Mouse (Mus musculus) embryonic facial prominence, embryonic 12.5 days (tissue): ENCODE results near the gene Lrrc8d. TPM values are rescaled to one million over a fixed set of nuclear protein-coding genes. Genes with fewer than 3 reads are reported as not detected.
A peak's percentile ranks its signal among the peaks of the same experiment; 100 is the strongest.

Experiments used
- ATAC-seq: fragments of 200-750 bp; cut with Nextera tagmentation; 2 replicates; pipeline ENCODE4 v1.8.0; 2017; ENCODE audit not compliant: insufficient number of reproducible peaks, insufficient read depth, low FRiP score, low TSS enrichment
- H3K27ac ChIP-seq: fragments of 300-500 bp; sonication (generic); 2 replicates; pipeline ENCODE4 v1.5.1; 2016; ENCODE audit warnings: mild to moderate bottlenecking
- H3K27me3 ChIP-seq: fragments of 300-500 bp; sonication (generic); 2 replicates; pipeline ENCODE4 v1.6.1; 2016; ENCODE audit warnings: mild to moderate bottlenecking, moderate library complexity
- H3K36me3 ChIP-seq: fragments of 300-500 bp; sonication (generic); 2 replicates; pipeline ENCODE4 v1.6.1; 2016; ENCODE audit warnings: mild to moderate bottlenecking
- H3K4me1 ChIP-seq: fragments of 300-500 bp; sonication (generic); 2 replicates; pipeline ENCODE4 v1.6.1; 2016
- H3K4me2 ChIP-seq: fragments of 300-500 bp; sonication (generic); replicated peaks from 2 replicates; pipeline ENCODE4 v1.6.1; 2016; ENCODE audit warnings: mild to moderate bottlenecking, moderate library complexity
- H3K4me3 ChIP-seq: fragments of 300-500 bp; sonication (generic); 2 replicates; pipeline ENCODE4 v1.5.1; 2016; ENCODE audit warnings: mild to moderate bottlenecking
- H3K9ac ChIP-seq: fragments of 300-500 bp; sonication (generic); 2 replicates; pipeline ENCODE4 v1.6.1; 2016; ENCODE audit warnings: mild to moderate bottlenecking, moderate library complexity
- H3K9me3 ChIP-seq: fragments of 300-500 bp; sonication (generic); 2 replicates; pipeline ENCODE4 v1.6.1; 2016; ENCODE audit warnings: mild to moderate bottlenecking, moderate library complexity
- WGBS: fragments of 180-500 bp; shearing (Covaris S2); methylation state at CpG from one replicate; pipeline ENCODE4 v1.1.7; 2016; 5-methylcytosine and 5-hydroxymethylcytosine counted together
- polyA plus RNA-seq: library from polyadenylated mRNA; unstranded; fragments of >200 nt; fragmentation: Nextera tagmentation; extraction: Ambion mirVana; gene quantifications from 2 replicates; pipeline ENCODE4 v1.2.1, GENCODE M21; 2016

Gene Lrrc8d
- polyA plus RNA-seq, 1 experiment from 2014 or later = 26.5 TPM

DNA sequence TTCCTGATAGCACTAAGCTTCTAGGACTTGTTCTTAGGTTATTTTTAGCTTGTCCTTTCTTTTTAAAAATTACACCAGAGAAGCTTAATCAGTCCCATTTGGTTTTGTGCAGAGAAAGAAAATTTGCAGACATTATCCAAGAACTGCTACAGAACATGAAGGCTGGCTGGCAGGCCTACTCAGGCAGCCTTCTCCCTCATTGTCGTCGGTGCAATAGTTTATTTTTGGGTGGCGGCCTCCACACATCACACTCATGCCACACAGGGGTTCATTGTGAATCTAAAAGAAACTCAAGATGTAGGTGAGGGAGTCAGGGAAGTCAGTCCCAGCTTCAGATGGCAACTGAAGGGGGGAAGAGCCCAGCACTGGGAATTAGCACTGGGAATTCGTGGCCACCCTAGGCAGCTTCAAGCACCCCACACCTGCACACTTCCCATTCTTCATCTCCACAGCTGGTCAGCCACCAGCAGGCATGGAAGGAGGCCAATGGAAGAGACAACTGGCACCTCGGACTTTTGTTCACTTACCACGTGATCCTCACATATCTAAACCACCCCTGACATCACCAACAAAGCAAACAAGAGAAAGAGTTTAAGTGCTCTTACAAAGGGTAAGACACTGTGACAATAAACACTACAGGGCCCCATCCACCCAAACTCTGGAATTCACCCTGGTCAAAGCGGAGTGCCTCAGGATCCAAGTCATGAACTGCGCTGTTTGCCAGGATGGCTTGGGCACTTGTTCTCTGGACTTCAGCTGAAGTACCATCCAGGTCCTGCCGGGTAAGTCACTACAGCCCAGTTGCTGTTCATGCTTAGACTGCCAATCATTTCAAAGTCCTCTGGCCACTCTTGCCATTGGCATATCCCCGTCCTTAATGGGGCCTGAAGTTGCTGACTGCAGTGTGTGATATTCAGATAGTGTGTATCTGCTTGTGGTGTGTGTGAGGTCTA lies 9.0 kb upstream of the Lrrc8d start:
- H3K9ac ChIP-seq = no peak overlapping the region
- no peaks in the 10 kb centered on the region for H3K9me3 ChIP-seq
- no peaks in the 10 kb centered on the region for H3K27me3 ChIP-seq
- H3K4me3 ChIP-seq = no peak overlapping the region
- ATAC-seq = no peak
- WGBS = 71% methylated on average over 10 of the region's 10 CpGs
- no peak overlapping the region for H3K4me2 ChIP-seq
- H3K4me1 ChIP-seq = no peaks in the 10 kb centered on the region
- H3K27ac ChIP-seq = no peak overlapping the region
- no peaks in the 10 kb centered on the region for H3K36me3 ChIP-seq

DNA sequence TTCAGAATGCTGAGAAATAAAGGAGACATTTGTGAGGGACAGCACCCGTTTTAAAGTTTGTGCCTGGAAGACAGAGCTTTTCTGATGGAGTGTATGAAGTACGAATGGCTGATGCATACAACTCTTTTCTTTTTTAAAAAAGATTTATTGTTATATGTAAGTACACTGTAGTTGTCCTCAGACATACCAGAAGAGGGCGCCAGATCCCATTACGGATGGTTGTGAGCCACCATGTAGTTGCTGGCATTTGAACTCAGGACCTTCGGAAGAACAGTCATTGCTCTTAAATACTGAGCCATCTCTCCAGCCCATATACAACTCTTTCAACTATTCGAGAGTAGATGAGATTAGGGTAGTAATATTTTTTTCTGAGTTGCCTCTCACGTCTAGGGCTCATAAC lies 8.1 kb upstream of the Lrrc8d start:
- no peak overlapping the region for H3K9ac ChIP-seq
- no peak overlapping the region for H3K4me3 ChIP-seq
- H3K27me3 ChIP-seq = no peaks in the 10 kb centered on the region
- ATAC-seq = no peak
- no peak overlapping the region for H3K27ac ChIP-seq
- 85% methylated on average over 7 of the region's 7 CpGs for WGBS
- H3K4me2 ChIP-seq = no peak overlapping the region
- H3K36me3 ChIP-seq = no peaks in the 10 kb centered on the region
- no peaks in the 10 kb centered on the region for H3K4me1 ChIP-seq
- no peaks in the 10 kb centered on the region for H3K9me3 ChIP-seq

DNA sequence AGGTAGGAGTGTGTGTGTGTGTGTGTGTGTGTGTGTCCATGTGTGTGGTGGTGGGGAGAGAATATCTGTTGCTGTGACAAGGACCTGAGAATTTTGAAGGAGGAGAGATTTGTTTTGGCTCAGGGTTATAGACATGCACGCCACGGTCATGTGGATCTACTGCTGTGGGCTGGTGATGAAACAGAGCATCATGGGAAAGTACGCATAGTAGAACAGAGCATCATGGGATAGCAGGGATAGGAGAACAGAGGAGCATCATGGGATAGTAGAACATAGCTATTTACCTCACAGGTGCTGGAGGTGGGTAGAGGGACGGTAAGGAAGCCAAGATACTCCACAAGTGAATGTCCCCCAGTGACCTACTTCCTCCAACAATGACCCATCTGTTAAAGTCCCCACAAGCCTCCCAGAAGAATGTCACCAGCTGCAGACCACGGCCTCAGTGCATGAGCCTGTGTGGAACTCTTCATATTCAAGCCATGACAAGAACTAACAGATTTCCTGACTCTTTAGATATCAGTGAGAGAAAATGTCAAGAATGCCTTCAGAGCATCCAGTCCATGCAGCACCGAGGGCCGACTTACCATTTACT lies 5.3 kb upstream of the Lrrc8d start:
- 67% methylated on average over 7 of the region's 7 CpGs for WGBS

DNA sequence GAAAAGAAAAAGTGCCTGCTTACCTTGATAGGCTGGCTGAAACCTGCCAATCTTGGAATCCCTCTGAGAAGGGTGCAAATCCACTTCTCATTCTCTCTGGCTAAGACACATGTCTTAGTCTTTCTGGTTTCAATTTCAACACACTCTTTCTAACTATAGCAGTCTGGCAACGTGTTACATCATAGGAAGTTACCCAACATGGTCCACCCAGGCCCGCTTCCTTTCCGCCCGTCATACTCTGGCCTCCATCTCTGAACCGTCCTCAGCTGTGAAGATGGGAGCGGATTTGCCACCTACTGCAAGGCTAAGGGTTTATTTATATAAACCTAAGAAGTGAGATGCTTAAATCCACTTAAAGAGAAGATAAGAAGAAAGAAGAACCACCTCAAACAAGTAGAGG lies 3.7 kb upstream of the Lrrc8d start:
- H3K4me1 ChIP-seq = no peaks in the 10 kb centered on the region
- H3K27ac ChIP-seq = no peak overlapping the region
- no peak for ATAC-seq
- 0 out of 2 replicates have a peak, but pooled peaks cover 3% of the 10 kb centered on the region for H3K27me3 ChIP-seq
- 91% methylated on average over 6 of the region's 6 CpGs for WGBS
- no peak overlapping the region for H3K9ac ChIP-seq
- H3K4me3 ChIP-seq = no peak overlapping the region
- H3K36me3 ChIP-seq = no peaks in the 10 kb centered on the region
- H3K9me3 ChIP-seq = no peaks in the 10 kb centered on the region
- no peak overlapping the region for H3K4me2 ChIP-seq

More for the DNA sequence above, 5.3 kb upstream of the Lrrc8d start:
- no peaks in the 10 kb centered on the region for H3K4me1 ChIP-seq
- H3K9ac ChIP-seq = no peak overlapping the region
- H3K36me3 ChIP-seq = no peaks in the 10 kb centered on the region
- no peak overlapping the region for H3K4me3 ChIP-seq
- no peak overlapping the region for H3K4me2 ChIP-seq
- no peaks in the 10 kb centered on the region for H3K9me3 ChIP-seq
- H3K27ac ChIP-seq = no peak overlapping the region
- 0 out of 2 replicates have a peak, but pooled peaks cover 3% of the 10 kb centered on the region for H3K27me3 ChIP-seq
- ATAC-seq = 0 out of 2 replicates have a peak, but pooled peaks have one; percentile 30

DNA sequence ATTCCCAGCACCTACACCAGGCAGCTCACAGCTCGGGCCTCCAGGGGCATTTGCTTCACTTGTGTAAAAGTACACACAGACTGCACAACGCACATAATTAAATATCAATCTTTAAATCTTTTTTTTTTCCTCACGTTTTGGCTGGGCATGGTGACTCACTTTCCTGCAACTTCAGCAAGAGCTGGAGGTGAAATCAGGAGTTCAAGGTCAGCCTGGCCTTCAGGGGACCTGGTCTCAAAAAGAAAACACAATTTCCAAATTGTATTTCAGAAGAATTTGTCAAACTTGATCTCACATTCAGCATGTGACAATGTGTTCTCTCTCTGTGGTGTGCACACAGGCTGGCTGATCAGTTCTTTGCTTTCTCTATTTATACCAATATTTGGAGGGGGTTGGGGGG lies 1.9 kb upstream of the Lrrc8d start:
- 0 out of 2 replicates have a peak, but pooled peaks cover 2% of the 10 kb centered on the region for H3K4me1 ChIP-seq
- H3K4me2 ChIP-seq = no peak overlapping the region
- no peaks in the 10 kb centered on the region for H3K36me3 ChIP-seq
- no peak overlapping the region for H3K27ac ChIP-seq
- H3K27me3 ChIP-seq = 0 out of 2 replicates have a peak, but pooled peaks cover 3% of the 10 kb centered on the region
- H3K9ac ChIP-seq = no peak overlapping the region
- WGBS = 84% methylated on average over 3 of the region's 3 CpGs
- no peaks in the 10 kb centered on the region for H3K9me3 ChIP-seq
- ATAC-seq = no peak
- H3K4me3 ChIP-seq = no peak overlapping the region

DNA sequence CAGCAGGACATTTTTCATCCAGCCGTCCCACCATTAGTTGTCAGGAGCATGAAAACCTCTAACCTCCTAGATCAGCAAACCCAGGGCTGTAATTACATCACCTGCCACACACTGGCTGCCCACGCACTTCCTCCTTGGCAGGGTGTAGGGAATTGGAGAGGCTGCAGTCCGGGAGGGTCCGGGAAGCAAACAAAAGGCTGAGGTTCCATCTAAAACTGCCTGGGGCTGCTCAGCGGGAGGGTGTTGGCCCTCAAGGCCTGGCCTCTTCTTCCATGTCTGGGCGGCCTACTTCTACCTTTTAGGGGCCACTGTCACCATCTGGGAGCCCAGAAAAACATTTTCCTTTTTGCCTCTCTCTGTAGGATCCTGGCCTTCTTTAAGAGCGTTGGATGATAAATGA lies 1.1 kb upstream of the Lrrc8d start:
- no peak overlapping the region for H3K9ac ChIP-seq
- H3K4me1 ChIP-seq = peaks cover 10% of the 10 kb centered on the region; the same call in 1 of the 2 replicates
- H3K36me3 ChIP-seq = no peaks in the 10 kb centered on the region
- H3K4me2 ChIP-seq = 0 out of 2 replicates have a peak overlapping the region, but pooled peaks have one; percentile 5
- no peak for ATAC-seq
- 12% methylated on average over 7 of the region's 7 CpGs for WGBS
- H3K27ac ChIP-seq = no peak overlapping the region
- H3K27me3 ChIP-seq = 0 out of 2 replicates have a peak, but pooled peaks cover 3% of the 10 kb centered on the region
- no peak overlapping the region for H3K4me3 ChIP-seq
- no peaks in the 10 kb centered on the region for H3K9me3 ChIP-seq

DNA sequence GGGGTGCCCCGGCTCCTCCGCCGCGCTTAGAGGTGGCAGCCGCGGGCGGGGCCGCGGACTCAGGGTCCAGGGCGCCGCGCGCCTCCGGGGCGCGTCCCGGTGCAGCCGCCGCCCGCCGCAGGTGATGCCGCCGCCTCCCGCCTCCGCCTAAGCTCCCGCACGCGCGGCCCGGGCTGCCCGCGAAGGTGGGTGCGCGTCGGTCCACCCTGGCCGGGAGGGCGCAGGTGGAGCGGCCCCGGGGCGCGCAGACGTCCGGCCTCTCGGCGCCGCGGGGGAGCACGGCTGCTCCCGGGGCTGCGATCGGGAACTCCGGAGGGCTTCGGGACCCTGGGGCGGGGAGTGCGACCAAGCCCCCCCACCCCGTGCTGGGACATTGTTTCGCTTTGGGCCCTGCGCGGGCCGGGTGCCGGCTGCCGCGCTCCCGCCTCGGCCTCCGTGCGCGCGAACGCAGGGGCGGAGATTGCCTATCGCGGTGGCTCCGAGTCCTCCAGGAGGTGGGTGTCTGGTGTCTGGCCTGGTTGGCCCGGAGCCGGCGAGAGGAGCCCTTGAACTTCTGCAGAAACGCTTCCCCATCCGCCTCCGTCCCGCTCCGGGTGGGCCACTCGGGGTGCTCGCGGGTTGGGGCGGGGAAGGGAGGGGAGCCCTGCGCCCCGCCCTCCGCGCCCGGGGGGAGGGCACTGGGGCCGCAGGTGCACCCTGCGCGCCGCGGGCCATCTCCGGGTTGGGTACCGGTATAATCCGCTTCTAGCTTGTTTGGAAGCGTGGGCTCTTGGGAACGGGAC lies 492 bp downstream of the Lrrc8d start:
- Histone ChIP-seq H3K36me3 (no peaks in the 10 kb centered on the region), H3K27me3 (0 out of 2 replicates have a peak, but pooled peaks cover 3% of the 10 kb centered on the region), H3K9ac (peak overlapping the region; percentile 92), H3K27ac (peak overlapping the region; percentile 88), H3K4me1 (peaks cover 24% of the 10 kb centered on the region), H3K4me3 (peak overlapping the region; percentile 93), H3K9me3 (no peaks in the 10 kb centered on the region), H3K4me2 (peak overlapping the region; percentile 88)
- under 1% methylated on average over 89 of the region's 101 CpGs for WGBS
- ATAC-seq = peak; percentile 71

DNA sequence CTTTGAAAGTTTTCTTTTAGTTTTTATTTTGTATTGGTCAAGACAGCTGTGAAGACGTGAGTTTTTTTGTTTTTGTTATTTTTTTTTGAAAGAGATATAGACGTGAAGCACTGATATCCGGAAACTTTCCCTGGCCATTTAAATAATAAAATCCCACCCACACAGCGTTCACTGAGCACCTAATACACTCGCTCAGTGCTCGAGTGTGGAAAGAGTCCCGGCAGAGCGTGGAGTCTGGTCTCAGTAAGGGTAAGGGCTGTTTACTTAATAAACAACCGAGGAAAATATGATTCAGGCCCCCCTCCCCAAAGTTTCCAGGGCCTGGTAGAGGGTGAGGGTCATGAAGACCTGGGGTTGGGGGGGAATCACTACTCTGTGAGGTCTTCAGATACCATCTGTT lies 1.6 kb downstream of the Lrrc8d start:
- Histone ChIP-seq H3K9me3 (no peaks in the 10 kb centered on the region), H3K36me3 (no peaks in the 10 kb centered on the region), H3K4me1 (peaks cover 25% of the 10 kb centered on the region), H3K9ac (0 out of 2 replicates have a peak overlapping the region, but pooled peaks have one; percentile 92), H3K4me3 (peak overlapping the region; percentile 93; the same call in 1 of the 2 replicates), H3K4me2 (peak overlapping the region; percentile 88), H3K27me3 (0 out of 2 replicates have a peak, but pooled peaks cover 3% of the 10 kb centered on the region), H3K27ac (no peak overlapping the region)
- ATAC-seq = no peak
- WGBS = 66% methylated on average over 9 of the region's 9 CpGs

DNA sequence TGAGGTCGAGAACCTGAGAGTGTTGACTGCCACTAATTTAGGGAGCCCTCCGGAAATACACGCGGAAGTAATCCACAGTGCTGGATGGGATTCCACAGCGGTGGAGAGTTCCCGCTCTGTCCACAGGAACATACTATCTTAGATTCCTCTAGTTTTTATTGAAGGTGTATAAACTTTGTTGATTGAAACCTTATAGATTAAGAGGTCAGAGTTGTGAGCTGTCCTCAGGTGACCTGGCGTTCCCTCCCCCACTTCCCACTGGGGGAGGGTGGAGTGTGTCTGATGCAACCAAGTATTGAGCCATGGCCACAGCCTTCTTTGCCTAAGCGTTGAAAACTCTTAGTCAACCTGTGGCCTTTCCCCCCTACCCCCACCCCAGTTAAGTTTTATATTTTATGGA lies 2.1 kb downstream of the Lrrc8d start:
- 78% methylated on average over 8 of the region's 8 CpGs for WGBS
- 0 out of 2 replicates have a peak, but pooled peaks cover 3% of the 10 kb centered on the region for H3K27me3 ChIP-seq
- peak overlapping the region; percentile 88 for H3K4me2 ChIP-seq
- no peak overlapping the region for H3K4me3 ChIP-seq
- peaks cover 28% of the 10 kb centered on the region for H3K4me1 ChIP-seq
- H3K9ac ChIP-seq = no peak overlapping the region
- no peak for ATAC-seq
- H3K27ac ChIP-seq = no peak overlapping the region
- no peaks in the 10 kb centered on the region for H3K36me3 ChIP-seq
- H3K9me3 ChIP-seq = no peaks in the 10 kb centered on the region

DNA sequence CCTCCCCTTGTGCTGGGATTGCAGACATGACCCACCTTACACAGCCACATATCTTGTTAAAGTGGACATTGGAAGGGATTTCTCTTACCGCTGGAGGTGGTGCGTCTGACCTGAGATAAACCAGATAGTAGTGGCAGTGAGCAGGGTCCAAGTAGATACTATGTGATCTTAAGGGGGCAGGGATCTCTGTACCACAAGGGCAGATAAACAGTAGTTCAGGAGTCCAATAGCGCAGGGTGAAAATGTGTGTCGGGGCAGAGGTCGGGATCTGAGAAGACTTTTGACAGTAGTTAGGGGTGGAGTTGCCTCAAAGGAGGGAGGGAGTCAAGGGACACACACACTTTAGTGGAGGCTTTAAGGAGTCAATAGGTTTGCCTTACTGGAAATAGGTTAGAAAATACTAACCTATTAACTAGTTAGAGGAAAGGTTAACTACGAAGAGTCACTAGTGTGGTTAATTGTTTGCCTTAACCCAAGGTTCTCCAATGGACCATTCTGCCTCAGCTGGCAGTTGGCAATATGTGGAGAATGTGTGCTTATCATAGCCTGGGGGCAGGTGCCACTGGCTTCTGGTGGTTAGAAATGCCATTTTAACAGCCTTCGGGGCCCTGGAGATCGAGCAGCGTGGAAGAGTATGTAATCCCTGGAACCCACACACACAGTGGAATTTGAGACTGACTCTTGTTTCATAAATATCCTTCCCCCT lies 3.0 kb downstream of the Lrrc8d start:
- Histone ChIP-seq H3K9ac (no peak overlapping the region), H3K4me1 (peaks cover 28% of the 10 kb centered on the region), H3K4me3 (no peak overlapping the region), H3K36me3 (no peaks in the 10 kb centered on the region), H3K9me3 (no peaks in the 10 kb centered on the region), H3K4me2 (no peak overlapping the region), H3K27me3 (0 out of 2 replicates have a peak, but pooled peaks cover 3% of the 10 kb centered on the region), H3K27ac (no peak overlapping the region)
- WGBS = 71% methylated on average over 9 of the region's 9 CpGs
- ATAC-seq = no peak

DNA sequence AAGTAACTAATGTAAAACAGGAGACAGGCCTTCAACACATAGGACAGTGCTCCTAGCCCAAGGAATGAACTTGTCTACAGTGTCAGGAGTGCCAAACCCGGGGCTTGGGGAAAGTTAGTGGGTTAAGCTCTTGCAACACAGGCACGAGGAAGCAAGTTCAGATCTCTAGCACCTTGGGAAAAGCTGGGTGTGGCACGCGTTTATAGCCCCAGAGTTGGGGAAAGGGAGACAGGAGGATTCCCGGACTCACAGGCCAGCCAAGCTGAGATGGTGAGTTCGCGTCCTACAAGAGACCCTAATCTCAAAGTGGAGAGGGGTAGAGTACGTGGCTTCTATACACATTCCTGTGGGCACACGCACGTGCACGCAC lies 3.5 kb downstream of the Lrrc8d start:
- ATAC-seq = no peak
- Histone ChIP-seq H3K27me3 (0 out of 2 replicates have a peak, but pooled peaks cover 3% of the 10 kb centered on the region), H3K9me3 (no peaks in the 10 kb centered on the region), H3K36me3 (no peaks in the 10 kb centered on the region), H3K9ac (no peak overlapping the region), H3K4me3 (no peak overlapping the region), H3K27ac (no peak overlapping the region), H3K4me1 (peaks cover 28% of the 10 kb centered on the region), H3K4me2 (no peak overlapping the region)
- 88% methylated on average over 11 of the region's 11 CpGs for WGBS
